Mouse (Mus musculus): ENCODE results near the gene Phf7. TPM values are rescaled to one million over a fixed set of nuclear protein-coding genes. Genes with fewer than 3 reads are reported as not detected.

Gene Phf7
- 6.1 TPM for polyA plus RNA-seq (2014; fragmentation: Illumina TruSeq; extraction: RNeasy Lipid Tissue Mini Kit (QIAGEN cat#74804); ENCODE audit: low replicate concordance)

GRCm38 (mm10) chr14:31251084-31251604, at the start of gene Phf7, which contains the start of gene Bap1:
Gene Phf7, minus strand, starts transcription at chr14:31251317.
Gene Bap1, plus strand, starts transcription at chr14:31251450.

GRCm38 (mm10) chr14:31217666-31218065, 33.5 kb downstream of the Phf7 start, which contains the start of gene Sema3g:
Gene Sema3g, plus strand, starts transcription at chr14:31217860.

GRCm38 (mm10) chr14:31216846-31217245, 34.3 kb downstream of the Phf7 start, which contains the start of gene Nisch:
Gene Nisch, minus strand, starts transcription at chr14:31216946.

GRCm38 (mm10) chr14:31208084-31208483, 43.0 kb downstream of the Phf7 start, which contains the start of gene Tnnc1:
Gene Tnnc1, plus strand, starts transcription at chr14:31208312.

Other genes with a start within 250 kb of the Phf7 start
- 53.7 TPM for gene Glt8d1, start 249.9 kb downstream of the Phf7 start, polyA plus RNA-seq (2014; fragmentation: Illumina TruSeq; extraction: RNeasy Lipid Tissue Mini Kit (QIAGEN cat#74804); ENCODE audit: low replicate concordance)
- 306 TPM for gene Spcs1, start 249.6 kb downstream of the Phf7 start, polyA plus RNA-seq (2014; fragmentation: Illumina TruSeq; extraction: RNeasy Lipid Tissue Mini Kit (QIAGEN cat#74804); ENCODE audit: low replicate concordance)
- gene Pbrm1, start 232.2 kb downstream of the Phf7 start, polyA plus RNA-seq (2014; fragmentation: Illumina TruSeq; extraction: RNeasy Lipid Tissue Mini Kit (QIAGEN cat#74804); ENCODE audit: low replicate concordance) = 44.3 TPM
- gene Gnl3, start 232.2 kb downstream of the Phf7 start, polyA plus RNA-seq (2014; fragmentation: Illumina TruSeq; extraction: RNeasy Lipid Tissue Mini Kit (QIAGEN cat#74804); ENCODE audit: low replicate concordance) = 103 TPM
- 5.6 TPM for gene Smim4, start 122.4 kb downstream of the Phf7 start, polyA plus RNA-seq (2014; fragmentation: Illumina TruSeq; extraction: RNeasy Lipid Tissue Mini Kit (QIAGEN cat#74804); ENCODE audit: low replicate concordance)
- not detected for gene Nt5dc2, start 120.3 kb downstream of the Phf7 start, polyA plus RNA-seq (2014; fragmentation: Illumina TruSeq; extraction: RNeasy Lipid Tissue Mini Kit (QIAGEN cat#74804); ENCODE audit: low replicate concordance)
- gene Stab1, start 82.7 kb downstream of the Phf7 start, polyA plus RNA-seq (2014; fragmentation: Illumina TruSeq; extraction: RNeasy Lipid Tissue Mini Kit (QIAGEN cat#74804); ENCODE audit: low replicate concordance) = 0.26 TPM
- not detected for gene Tnnc1, start 43.0 kb downstream of the Phf7 start, polyA plus RNA-seq (2014; fragmentation: Illumina TruSeq; extraction: RNeasy Lipid Tissue Mini Kit (QIAGEN cat#74804); ENCODE audit: low replicate concordance)
- gene Nisch, start 34.4 kb downstream of the Phf7 start, polyA plus RNA-seq (2014; fragmentation: Illumina TruSeq; extraction: RNeasy Lipid Tissue Mini Kit (QIAGEN cat#74804); ENCODE audit: low replicate concordance) = 30.9 TPM
- gene Sema3g, start 33.5 kb downstream of the Phf7 start, polyA plus RNA-seq (2014; fragmentation: Illumina TruSeq; extraction: RNeasy Lipid Tissue Mini Kit (QIAGEN cat#74804); ENCODE audit: low replicate concordance) = 0.19 TPM
- 1.7 TPM for gene Bap1, start 133 bp upstream of the Phf7 start, polyA plus RNA-seq (2014; fragmentation: Illumina TruSeq; extraction: RNeasy Lipid Tissue Mini Kit (QIAGEN cat#74804); ENCODE audit: low replicate concordance)
- gene Dnah1, start 72.6 kb upstream of the Phf7 start, polyA plus RNA-seq (2014; fragmentation: Illumina TruSeq; extraction: RNeasy Lipid Tissue Mini Kit (QIAGEN cat#74804); ENCODE audit: low replicate concordance) = not detected
- 114 TPM for gene Capn7, start 85.3 kb upstream of the Phf7 start, polyA plus RNA-seq (2014; fragmentation: Illumina TruSeq; extraction: RNeasy Lipid Tissue Mini Kit (QIAGEN cat#74804); ENCODE audit: low replicate concordance)
- 11.6 TPM for gene Sh3bp5, start 184.8 kb upstream of the Phf7 start, polyA plus RNA-seq (2014; fragmentation: Illumina TruSeq; extraction: RNeasy Lipid Tissue Mini Kit (QIAGEN cat#74804); ENCODE audit: low replicate concordance)
- gene Eaf1, start 243.1 kb upstream of the Phf7 start, polyA plus RNA-seq (2014; fragmentation: Illumina TruSeq; extraction: RNeasy Lipid Tissue Mini Kit (QIAGEN cat#74804); ENCODE audit: low replicate concordance) = 49.3 TPM
- gene Mettl6, start 243.7 kb upstream of the Phf7 start, polyA plus RNA-seq (2014; fragmentation: Illumina TruSeq; extraction: RNeasy Lipid Tissue Mini Kit (QIAGEN cat#74804); ENCODE audit: low replicate concordance) = 40.2 TPM

All from small intestine, adult 10 weeks (tissue).